Mouse (Mus musculus) intestine, postnatal 0 days (tissue): ENCODE data around the gene Dyrk1b. TPM values are rescaled to one million over a fixed set of nuclear protein-coding genes. Genes with fewer than 3 reads are reported as not detected.

Source experiments
- ATAC-seq: fragments of 200-750 bp; cut with Nextera tagmentation; 2 replicates; pipeline ENCODE4 v1.8.0; 2017; ENCODE audit warnings: mild to moderate bottlenecking, moderate TSS enrichment, moderate library complexity
- H3K27ac ChIP-seq: fragments of 300-500 bp; sonication (generic); 2 replicates; pipeline ENCODE4 v1.5.1; 2014; ENCODE audit warnings: mild to moderate bottlenecking, low read depth, low read length, moderate library complexity
- H3K27me3 ChIP-seq: fragments of 300-500 bp; sonication (generic); replicated peaks from 2 replicates; pipeline ENCODE4 v1.6.1; 2014; ENCODE audit warnings: low read length, mixed read lengths; ENCODE audit not compliant: control insufficient read depth, insufficient read depth
- H3K36me3 ChIP-seq: fragments of 300-500 bp; sonication (generic); 2 replicates; pipeline ENCODE4 v1.6.1; 2014; ENCODE audit warnings: mild to moderate bottlenecking, moderate library complexity; ENCODE audit not compliant: control insufficient read depth, insufficient read depth
- H3K4me1 ChIP-seq: fragments of 300-500 bp; sonication (generic); replicated peaks from 2 replicates; pipeline ENCODE4 v1.6.1; 2014; ENCODE audit warnings: antibody characterized with exemption, low read length, mixed read lengths; ENCODE audit not compliant: control insufficient read depth, insufficient read depth
- H3K4me2 ChIP-seq: fragments of 300-500 bp; sonication (generic); replicated peaks from 2 replicates; pipeline ENCODE4 v1.6.1; 2014; ENCODE audit warnings: low read depth, mild to moderate bottlenecking, moderate library complexity
- H3K4me3 ChIP-seq: fragments of 300-500 bp; sonication (generic); 2 replicates; pipeline ENCODE4 v1.5.1; 2014; ENCODE audit warnings: low read depth, low read length
- H3K9ac ChIP-seq: fragments of 300-500 bp; sonication (generic); 2 replicates; pipeline ENCODE4 v1.6.1; 2014; ENCODE audit warnings: mild to moderate bottlenecking, low read depth, low read length
- H3K9me3 ChIP-seq: fragments of 300-500 bp; sonication (generic); 2 replicates; pipeline ENCODE4 v1.6.1; 2016; ENCODE audit warnings: mixed run types; ENCODE audit not compliant: control insufficient read depth
- CTCF ChIP-seq: sonication (generic); IDR thresholded peaks from 2 replicates; pipeline ENCODE4 v1.5.1; 2016; ENCODE audit warnings: low read depth, mild to moderate bottlenecking, control low read depth, antibody characterized with exemption, moderate library complexity
- WGBS: fragments of 180-500 bp; shearing (Covaris S2); extraction: QIAGEN DNeasy Blood & Tissue Kit; methylation state at CpG from one replicate; pipeline ENCODE4 v1.1.7; 2014; 5-methylcytosine and 5-hydroxymethylcytosine counted together
- polyA plus RNA-seq: library from polyadenylated mRNA; unstranded; fragments of >200 nt; fragmentation: Nextera tagmentation; extraction: Ambion mirVana; gene quantifications from 2 replicates; pipeline ENCODE4 v1.2.1, GENCODE M21; 2015

Dyrk1b gene
- polyA plus RNA-seq, 1 experiment from 2014 or later = 7.0 TPM

GRCm38 (mm10) chr7:28186631-28187030 lies 7.4 kb downstream of the Dyrk1b start:
- no peaks in the 10 kb centered on the region for H3K27me3 ChIP-seq
- H3K9me3 ChIP-seq = no peaks in the 10 kb centered on the region
- no peaks in the 10 kb centered on the region for H3K4me1 ChIP-seq
- 83% methylated on average over 4 of the region's 8 CpGs for WGBS
- no peak overlapping the region for H3K27ac ChIP-seq
- ATAC-seq = no peak
- H3K36me3 ChIP-seq = peaks cover 74% of the 10 kb centered on the region
- no peak for TF ChIP-seq CTCF
- no peak overlapping the region for H3K9ac ChIP-seq
- H3K4me3 ChIP-seq = no peak overlapping the region
- H3K4me2 ChIP-seq = no peak overlapping the region

- TF ChIP-seq CTCF = no peak
- Histone ChIP-seq H3K36me3 (peaks cover 36% of the 10 kb centered on the region), H3K27ac (no peak overlapping the region), H3K9me3 (no peaks in the 10 kb centered on the region), H3K9ac (no peak overlapping the region), H3K4me3 (no peak overlapping the region), H3K27me3 (no peaks in the 10 kb centered on the region), H3K4me1 (no peaks in the 10 kb centered on the region), H3K4me2 (no peak overlapping the region)
- ATAC-seq = no peak
- 94% methylated on average over 3 of the region's 3 CpGs for WGBS
Observed at GRCm38 (mm10) chr7:28191489-28191888, 12.2 kb downstream of the Dyrk1b start.

- no peaks in the 10 kb centered on the region for H3K4me1 ChIP-seq
- WGBS = 95% methylated on average over 1 of the region's 1 CpGs
- no peak overlapping the region for H3K27ac ChIP-seq
- no peak overlapping the region for H3K4me3 ChIP-seq
- no peak for ATAC-seq
- H3K9me3 ChIP-seq = no peaks in the 10 kb centered on the region
- H3K9ac ChIP-seq = no peak overlapping the region
- no peaks in the 10 kb centered on the region for H3K27me3 ChIP-seq
- no peak overlapping the region for H3K4me2 ChIP-seq
- TF ChIP-seq CTCF = no peak
- peaks cover 32% of the 10 kb centered on the region for H3K36me3 ChIP-seq
Observed at GRCm38 (mm10) chr7:28191903-28192302, 12.6 kb downstream of the Dyrk1b start.

GRCm38 (mm10) chr7:28195414-28196098 lies 16.3 kb downstream of the Dyrk1b start:
- no peaks in the 10 kb centered on the region for H3K4me1 ChIP-seq
- H3K4me3 ChIP-seq = no peak overlapping the region
- ATAC-seq = no peak
- H3K9me3 ChIP-seq = no peaks in the 10 kb centered on the region
- no peak overlapping the region for H3K9ac ChIP-seq
- TF ChIP-seq CTCF = no peak
- H3K36me3 ChIP-seq = peaks cover 12% of the 10 kb centered on the region; the same call in 1 of the 2 replicates
- no peak overlapping the region for H3K4me2 ChIP-seq
- WGBS = 75% methylated on average over 5 of the region's 5 CpGs
- H3K27ac ChIP-seq = no peak overlapping the region
- no peaks in the 10 kb centered on the region for H3K27me3 ChIP-seq

GRCm38 (mm10) chr7:28196528-28196927 lies 17.3 kb downstream of the Dyrk1b start:
- Histone ChIP-seq H3K9me3 (no peaks in the 10 kb centered on the region), H3K9ac (no peak overlapping the region), H3K27me3 (no peaks in the 10 kb centered on the region), H3K4me1 (no peaks in the 10 kb centered on the region), H3K4me2 (no peak overlapping the region), H3K27ac (no peak overlapping the region), H3K36me3 (peaks cover 12% of the 10 kb centered on the region; the same call in 1 of the 2 replicates), H3K4me3 (no peak overlapping the region)
- no peak for TF ChIP-seq CTCF
- 86% methylated on average over 14 of the region's 14 CpGs for WGBS
- no peak for ATAC-seq

- ATAC-seq = no peak
- no peak for TF ChIP-seq CTCF
Observed at GRCm38 (mm10) chr7:28199054-28199453, 19.8 kb downstream of the Dyrk1b start.

More at GRCm38 (mm10) chr7:28199054-28199453, 19.8 kb downstream of the Dyrk1b start:
- Histone ChIP-seq H3K27ac (no peak overlapping the region), H3K4me3 (no peak overlapping the region), H3K9ac (no peak overlapping the region), H3K4me1 (no peaks in the 10 kb centered on the region), H3K27me3 (no peaks in the 10 kb centered on the region), H3K4me2 (no peak overlapping the region), H3K36me3 (peaks cover 4% of the 10 kb centered on the region; the same call in 1 of the 2 replicates), H3K9me3 (no peaks in the 10 kb centered on the region)
- 76% methylated on average over 4 of the region's 4 CpGs for WGBS
